Mouse (Mus musculus): ENCODE measurements around the gene Lrmda. TPM values are rescaled to one million over a fixed set of nuclear protein-coding genes. Genes with fewer than 3 reads are reported as not detected.

The Lrmda gene
- polyA plus RNA-seq, 1 experiment, result 20.1 TPM

- H3K4me3 ChIP-seq (ENCODE audit: insufficient read depth, low read length), result no peak overlapping the region
- H3K27ac ChIP-seq (ENCODE audit: insufficient read depth, low read depth, low read length), result no peak overlapping the region
- 0 out of 2 replicates have a peak, but pooled peaks cover 2% of the 10 kb centered on the region for H3K4me1 ChIP-seq (ENCODE audit: control insufficient read depth, insufficient read depth, low read length)
- TF ChIP-seq CTCF (IDR thresholded peaks at IDR 0.05; ENCODE audit: low read depth, low read length) (no peak), POLR2A (IDR thresholded peaks at IDR 0.05; ENCODE audit: borderline replicate concordance, low read depth, low read length) (no peak)
Measured at GRCm38 (mm10) chr14:22113463-22114361, 94.2 kb downstream of the Lrmda start.

GRCm38 (mm10) chr14:22114651-22115351, 95.3 kb downstream of the Lrmda start:
- Histone ChIP-seq H3K27ac (ENCODE audit: insufficient read depth, low read depth, low read length) (no peak overlapping the region), H3K4me3 (ENCODE audit: insufficient read depth, low read length) (no peak overlapping the region), H3K4me1 (ENCODE audit: control insufficient read depth, insufficient read depth, low read length) (0 out of 2 replicates have a peak, but pooled peaks cover 2% of the 10 kb centered on the region)
- TF ChIP-seq CTCF (IDR thresholded peaks at IDR 0.05; ENCODE audit: low read depth, low read length), result no peak
- TF ChIP-seq POLR2A (IDR thresholded peaks at IDR 0.05; ENCODE audit: borderline replicate concordance, low read depth, low read length), result no peak

- TF ChIP-seq CTCF (IDR thresholded peaks at IDR 0.05; ENCODE audit: low read depth, low read length) (no peak), POLR2A (IDR thresholded peaks at IDR 0.05; ENCODE audit: borderline replicate concordance, low read depth, low read length) (no peak)
- H3K27ac ChIP-seq (ENCODE audit: insufficient read depth, low read depth, low read length), result no peak overlapping the region
- no peak overlapping the region for H3K4me3 ChIP-seq (ENCODE audit: insufficient read depth, low read length)
- H3K4me1 ChIP-seq (ENCODE audit: control insufficient read depth, insufficient read depth, low read length), result 0 out of 2 replicates have a peak, but pooled peaks cover 2% of the 10 kb centered on the region
Measured at GRCm38 (mm10) chr14:22118096-22118495, 98.6 kb downstream of the Lrmda start.

GRCm38 (mm10) chr14:22118512-22118911, 99.0 kb downstream of the Lrmda start:
- H3K4me3 ChIP-seq (ENCODE audit: insufficient read depth, low read length), result no peak overlapping the region

GRCm38 (mm10) chr14:22126276-22126675, 106.8 kb downstream of the Lrmda start:
- Histone ChIP-seq H3K27ac (ENCODE audit: insufficient read depth, low read depth, low read length) (no peak overlapping the region), H3K4me1 (ENCODE audit: control insufficient read depth, insufficient read depth, low read length) (no peaks in the 10 kb centered on the region), H3K4me3 (ENCODE audit: insufficient read depth, low read length) (no peak overlapping the region)
- TF ChIP-seq CTCF (IDR thresholded peaks at IDR 0.05; ENCODE audit: low read depth, low read length) (no peak), POLR2A (IDR thresholded peaks at IDR 0.05; ENCODE audit: borderline replicate concordance, low read depth, low read length) (no peak)

More at GRCm38 (mm10) chr14:22118512-22118911, 99.0 kb downstream of the Lrmda start:
- Histone ChIP-seq H3K27ac (ENCODE audit: insufficient read depth, low read depth, low read length) (no peak overlapping the region), H3K4me1 (ENCODE audit: control insufficient read depth, insufficient read depth, low read length) (0 out of 2 replicates have a peak, but pooled peaks cover under 1% of the 10 kb centered on the region)
- TF ChIP-seq POLR2A (IDR thresholded peaks at IDR 0.05; ENCODE audit: borderline replicate concordance, low read depth, low read length) (no peak), CTCF (IDR thresholded peaks at IDR 0.05; ENCODE audit: low read depth, low read length) (no peak)

- Histone ChIP-seq H3K4me3 (ENCODE audit: insufficient read depth, low read length) (no peak overlapping the region), H3K4me1 (ENCODE audit: control insufficient read depth, insufficient read depth, low read length) (no peaks in the 10 kb centered on the region), H3K27ac (ENCODE audit: insufficient read depth, low read depth, low read length) (no peak overlapping the region)
- TF ChIP-seq CTCF (IDR thresholded peaks at IDR 0.05; ENCODE audit: low read depth, low read length), result no peak
- no peak for TF ChIP-seq POLR2A (IDR thresholded peaks at IDR 0.05; ENCODE audit: borderline replicate concordance, low read depth, low read length)
Measured at GRCm38 (mm10) chr14:22126859-22127258, 107.3 kb downstream of the Lrmda start.

- Histone ChIP-seq H3K4me3 (ENCODE audit: insufficient read depth, low read length) (no peak overlapping the region), H3K4me1 (ENCODE audit: control insufficient read depth, insufficient read depth, low read length) (no peaks in the 10 kb centered on the region), H3K27ac (ENCODE audit: insufficient read depth, low read depth, low read length) (no peak overlapping the region)
- TF ChIP-seq POLR2A (IDR thresholded peaks at IDR 0.05; ENCODE audit: borderline replicate concordance, low read depth, low read length) (no peak), CTCF (IDR thresholded peaks at IDR 0.05; ENCODE audit: low read depth, low read length) (no peak)
Measured at GRCm38 (mm10) chr14:22130950-22131585, 111.6 kb downstream of the Lrmda start.

- TF ChIP-seq CTCF (IDR thresholded peaks at IDR 0.05; ENCODE audit: low read depth, low read length), result no peak
- no peak for TF ChIP-seq POLR2A (IDR thresholded peaks at IDR 0.05; ENCODE audit: borderline replicate concordance, low read depth, low read length)
- peaks cover 6% of the 10 kb centered on the region; the same call in 1 of the 2 replicates for H3K4me1 ChIP-seq (ENCODE audit: control insufficient read depth, insufficient read depth, low read length)
- H3K27ac ChIP-seq (ENCODE audit: insufficient read depth, low read depth, low read length), result no peak overlapping the region
- no peak overlapping the region for H3K4me3 ChIP-seq (ENCODE audit: insufficient read depth, low read length)
Measured at GRCm38 (mm10) chr14:22139281-22139680, 119.8 kb downstream of the Lrmda start.

- Histone ChIP-seq H3K27ac (ENCODE audit: insufficient read depth, low read depth, low read length) (no peak overlapping the region), H3K4me3 (ENCODE audit: insufficient read depth, low read length) (no peak overlapping the region), H3K4me1 (ENCODE audit: control insufficient read depth, insufficient read depth, low read length) (0 out of 2 replicates have a peak, but pooled peaks cover 2% of the 10 kb centered on the region)
- TF ChIP-seq POLR2A (IDR thresholded peaks at IDR 0.05; ENCODE audit: borderline replicate concordance, low read depth, low read length), result no peak
- TF ChIP-seq CTCF (IDR thresholded peaks at IDR 0.05; ENCODE audit: low read depth, low read length), result no peak
Measured at GRCm38 (mm10) chr14:22144014-22144413, 124.5 kb downstream of the Lrmda start.
